Mouse (Mus musculus): ENCODE results near the gene Pogz. TPM values are rescaled to one million over a fixed set of nuclear protein-coding genes. Genes with fewer than 3 reads are reported as not detected.

Pogz gene
- polyA plus RNA-seq, 1 experiment from 2014 or later: 27.9 TPM

Other genes with a start within 250 kb of the Pogz start
- gene Gm10972, start 194.5 kb upstream of the Pogz start, polyA plus RNA-seq (2015; fragmentation: Nextera tagmentation; extraction: Ambion mirVana): not detected in 2 replicates
- gene Tuft1, start 178.7 kb upstream of the Pogz start, polyA plus RNA-seq (2015; fragmentation: Nextera tagmentation; extraction: Ambion mirVana): 4.5 and 5.6 TPM in 2 replicates
- not detected in 2 replicates for gene Selenbp2, start 144.0 kb upstream of the Pogz start, polyA plus RNA-seq (2015; fragmentation: Nextera tagmentation; extraction: Ambion mirVana)
- 4.9 and 9.0 TPM in 2 replicates for gene Cgn, start 51.1 kb upstream of the Pogz start, polyA plus RNA-seq (2015; fragmentation: Nextera tagmentation; extraction: Ambion mirVana)
- gene Psmb4, start 49.4 kb downstream of the Pogz start, polyA plus RNA-seq (2015; fragmentation: Nextera tagmentation; extraction: Ambion mirVana): 366 and 371 TPM in 2 replicates
- 8.5 and 11.6 TPM in 2 replicates for gene Selenbp1, start 95.5 kb downstream of the Pogz start, polyA plus RNA-seq (2015; fragmentation: Nextera tagmentation; extraction: Ambion mirVana)
- gene Rfx5, start 116.5 kb downstream of the Pogz start, polyA plus RNA-seq (2015; fragmentation: Nextera tagmentation; extraction: Ambion mirVana): 6.1 and 6.7 TPM in 2 replicates
- 26.4 and 29.7 TPM in 2 replicates for gene Pi4kb, start 137.2 kb downstream of the Pogz start, polyA plus RNA-seq (2015; fragmentation: Nextera tagmentation; extraction: Ambion mirVana)
- gene Zfp687, start 177.9 kb downstream of the Pogz start, polyA plus RNA-seq (2015; fragmentation: Nextera tagmentation; extraction: Ambion mirVana): 20.0 and 20.7 TPM in 2 replicates
- 286 and 291 TPM in 2 replicates for gene Psmd4, start 205.0 kb downstream of the Pogz start, polyA plus RNA-seq (2015; fragmentation: Nextera tagmentation; extraction: Ambion mirVana)